Mouse (Mus musculus) B cell, adult 2 months (primary cell): Measurements from ENCODE around the gene Tbl1x.

ENCODE experiments used
- DNase-seq, 2 experiments: peaks; one replicate each; pipeline ENCODE4 v3.0.0; 2022

Tbl1x gene

GRCm38 (mm10) chrX:77545362-77546078 is 34.7 kb downstream of the Tbl1x start:
- no peak for DNase-seq

GRCm38 (mm10) chrX:77546448-77546847 is 35.6 kb downstream of the Tbl1x start:
- DNase-seq = peak; percentile 33 to 46

- DNase-seq = no peak
Observed at GRCm38 (mm10) chrX:77548951-77549350, 38.1 kb downstream of the Tbl1x start.

- DNase-seq = no peak
Observed at GRCm38 (mm10) chrX:77550388-77550787, 39.6 kb downstream of the Tbl1x start.

GRCm38 (mm10) chrX:77551306-77551705 is 40.5 kb downstream of the Tbl1x start:
- no peak for DNase-seq

GRCm38 (mm10) chrX:77552088-77552487 is 41.3 kb downstream of the Tbl1x start:
- no peak for DNase-seq

GRCm38 (mm10) chrX:77555985-77556384 is 45.2 kb downstream of the Tbl1x start:
- DNase-seq = no peak

GRCm38 (mm10) chrX:77559199-77559881 is 48.5 kb downstream of the Tbl1x start:
- DNase-seq = no peak

GRCm38 (mm10) chrX:77563616-77564015 is 52.8 kb downstream of the Tbl1x start:
- DNase-seq = no peak

GRCm38 (mm10) chrX:77566739-77567138 is 55.9 kb downstream of the Tbl1x start:
- DNase-seq = no peak

- DNase-seq = no peak
Observed at GRCm38 (mm10) chrX:77568013-77568412, 57.2 kb downstream of the Tbl1x start.

GRCm38 (mm10) chrX:77573743-77574142 is 62.9 kb downstream of the Tbl1x start:
- DNase-seq = no peak

GRCm38 (mm10) chrX:77577108-77577507 is 66.3 kb downstream of the Tbl1x start:
- no peak for DNase-seq

- no peak for DNase-seq
Observed at GRCm38 (mm10) chrX:77578172-77578571, 67.4 kb downstream of the Tbl1x start.

- no peak for DNase-seq
Observed at GRCm38 (mm10) chrX:77579964-77580363, 69.2 kb downstream of the Tbl1x start.

GRCm38 (mm10) chrX:77585974-77586373 is 75.2 kb downstream of the Tbl1x start:
- no peak for DNase-seq

GRCm38 (mm10) chrX:77594670-77595224 is 83.9 kb downstream of the Tbl1x start:
- DNase-seq = no peak

- no peak for DNase-seq
Observed at GRCm38 (mm10) chrX:77597674-77598073, 86.9 kb downstream of the Tbl1x start.

- no peak for DNase-seq
Observed at GRCm38 (mm10) chrX:77598736-77599135, 87.9 kb downstream of the Tbl1x start.

GRCm38 (mm10) chrX:77603496-77604258 is 92.9 kb downstream of the Tbl1x start:
- no peak for DNase-seq

GRCm38 (mm10) chrX:77607488-77607887 is 96.7 kb downstream of the Tbl1x start:
- no peak for DNase-seq

- no peak for DNase-seq
Observed at GRCm38 (mm10) chrX:77608947-77609703, 98.3 kb downstream of the Tbl1x start.

- DNase-seq = no peak
Observed at GRCm38 (mm10) chrX:77611938-77612337, 101.1 kb downstream of the Tbl1x start.
